Mouse (Mus musculus): Measurements from ENCODE around the gene Abhd10.

DNA sequence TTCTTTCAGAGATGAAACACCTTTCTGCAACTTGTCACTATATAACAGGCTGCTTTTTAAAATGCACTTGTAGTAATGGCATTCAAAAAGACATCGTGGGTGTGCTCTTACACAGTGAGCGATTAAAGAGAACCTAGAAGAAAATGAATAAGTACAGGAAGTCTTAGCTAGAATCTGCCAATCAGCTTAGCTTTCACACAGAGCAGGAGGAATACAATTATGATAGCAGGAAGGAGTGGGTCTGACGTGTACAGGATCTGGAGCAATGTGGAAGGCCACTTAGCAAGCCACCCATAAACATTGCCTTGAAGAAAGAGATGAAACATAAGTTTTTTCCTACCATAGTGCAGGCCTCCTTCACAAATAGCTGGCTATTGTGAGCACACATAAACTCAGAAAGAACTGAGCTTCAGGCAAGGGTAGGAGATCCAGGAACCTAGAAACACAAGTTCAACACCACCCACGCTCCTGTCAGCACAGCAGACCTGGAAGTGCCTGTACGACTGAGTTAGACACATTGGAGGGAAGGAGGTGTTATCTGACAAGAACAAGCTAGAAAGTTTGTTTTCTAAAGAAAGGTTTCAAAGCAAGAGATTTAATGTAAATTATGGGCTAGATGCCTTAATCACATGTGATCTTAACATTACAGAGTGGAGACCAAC is 28.1 kb downstream of the Abhd10 start:
- TF ChIP-seq CTCF (IDR thresholded peaks at IDR 0.05; ENCODE audit: borderline replicate concordance, insufficient read depth, low read depth, low read length) (no peak), POLR2A (IDR thresholded peaks at IDR 0.05; ENCODE audit: borderline replicate concordance, insufficient read depth, low read length) (no peak)
